Mouse (Mus musculus): ENCODE measurements around the gene Mtss1l. TPM values are rescaled to one million over a fixed set of nuclear protein-coding genes. Genes with fewer than 3 reads are reported as not detected.

Mtss1l gene
- total RNA-seq, 1 experiment from 2014 or later, result 1.5 TPM

DNA sequence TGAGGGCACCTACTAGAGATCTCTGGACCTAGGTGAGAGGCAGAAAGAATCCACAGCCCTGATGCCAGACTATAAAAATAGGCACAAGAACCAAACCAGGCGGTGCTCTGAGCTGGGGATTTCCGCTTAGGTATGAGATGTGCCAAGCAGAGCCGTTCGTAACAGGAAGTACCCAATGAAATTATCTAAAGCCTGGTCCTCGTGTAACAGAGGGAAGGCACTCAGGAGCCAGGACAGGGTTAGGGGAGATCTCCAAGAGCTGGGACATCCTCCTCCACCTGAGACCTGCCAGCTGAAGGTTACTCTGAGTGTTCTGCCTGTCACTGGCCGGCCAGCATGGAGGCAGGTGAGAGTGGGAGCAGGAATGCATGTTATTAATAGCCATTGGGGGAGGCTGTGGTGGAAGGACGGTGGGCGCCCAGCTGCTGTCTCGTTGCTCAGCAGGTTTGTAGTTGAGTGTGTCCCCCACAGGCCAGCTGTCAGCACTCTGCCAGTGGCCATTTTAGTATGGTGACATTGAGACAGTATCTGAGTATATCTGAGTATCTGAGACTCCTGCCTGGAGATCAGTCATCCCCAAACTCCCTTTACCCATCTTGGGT, 17.7 kb upstream of the Mtss1l start:
- ATAC-seq (replicated peaks in 1 of 2; ENCODE audit: insufficient read depth in 1 of 2, low FRiP score in 2 of 2, low TSS enrichment in 1 of 2, low read depth in 1 of 2, poor library complexity in 2 of 2, severe bottlenecking in 2 of 2), result no peak

GRCm38 (mm10) chr8:110704103-110704502, 17.2 kb upstream of the Mtss1l start:
- no peak for ATAC-seq (replicated peaks in 1 of 2; ENCODE audit: insufficient read depth in 1 of 2, low FRiP score in 2 of 2, low TSS enrichment in 1 of 2, low read depth in 1 of 2, poor library complexity in 2 of 2, severe bottlenecking in 2 of 2)

DNA sequence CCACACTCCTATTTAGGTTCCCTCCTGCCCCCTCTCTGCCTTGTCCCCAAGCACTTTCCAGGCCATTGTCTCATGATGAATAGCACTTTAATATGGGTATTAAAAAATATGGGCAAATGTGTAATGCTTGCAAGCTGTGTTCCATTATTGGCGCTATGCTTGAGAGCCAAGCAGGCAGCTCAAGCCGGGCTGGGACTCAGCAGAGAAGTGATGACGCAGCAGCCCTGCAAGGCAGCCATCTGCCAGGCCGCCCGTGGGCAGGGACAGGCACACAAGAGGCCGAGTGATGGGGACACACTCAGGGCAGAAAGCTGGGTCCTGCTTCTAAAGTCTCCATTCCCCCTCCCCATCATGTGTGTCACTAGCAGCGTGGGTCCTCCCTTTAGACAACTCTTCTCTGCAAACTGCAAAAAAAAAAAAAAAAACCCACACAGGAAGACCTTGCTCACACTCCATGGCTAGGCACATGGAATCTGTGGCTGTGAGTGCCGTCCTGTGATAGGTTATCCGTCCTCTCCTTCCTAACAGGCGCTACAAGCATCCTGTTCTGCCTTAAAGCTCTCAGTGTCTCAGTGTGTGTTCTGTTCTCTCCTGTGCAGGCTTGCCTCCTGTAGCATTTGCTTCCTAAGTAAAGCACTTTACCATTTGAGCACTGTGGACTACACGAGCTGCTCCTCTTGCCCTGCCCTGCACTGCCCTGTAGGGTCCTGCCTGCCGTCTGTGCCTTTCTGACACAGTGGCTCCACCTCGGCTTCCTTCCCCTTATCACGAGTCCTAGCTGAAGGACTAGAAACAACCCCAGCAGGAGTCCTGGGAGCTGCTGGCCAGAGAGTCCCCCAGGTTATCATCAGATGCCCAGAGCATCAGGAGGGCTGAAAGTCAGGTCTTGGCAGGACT, 15.6 kb upstream of the Mtss1l start:
- ATAC-seq (replicated peaks in 1 of 2; ENCODE audit: insufficient read depth in 1 of 2, low FRiP score in 2 of 2, low TSS enrichment in 1 of 2, low read depth in 1 of 2, poor library complexity in 2 of 2, severe bottlenecking in 2 of 2), result 0 out of 4 replicates have a peak, but pooled peaks of 1 of the 2 experiments have one; percentile 9

DNA sequence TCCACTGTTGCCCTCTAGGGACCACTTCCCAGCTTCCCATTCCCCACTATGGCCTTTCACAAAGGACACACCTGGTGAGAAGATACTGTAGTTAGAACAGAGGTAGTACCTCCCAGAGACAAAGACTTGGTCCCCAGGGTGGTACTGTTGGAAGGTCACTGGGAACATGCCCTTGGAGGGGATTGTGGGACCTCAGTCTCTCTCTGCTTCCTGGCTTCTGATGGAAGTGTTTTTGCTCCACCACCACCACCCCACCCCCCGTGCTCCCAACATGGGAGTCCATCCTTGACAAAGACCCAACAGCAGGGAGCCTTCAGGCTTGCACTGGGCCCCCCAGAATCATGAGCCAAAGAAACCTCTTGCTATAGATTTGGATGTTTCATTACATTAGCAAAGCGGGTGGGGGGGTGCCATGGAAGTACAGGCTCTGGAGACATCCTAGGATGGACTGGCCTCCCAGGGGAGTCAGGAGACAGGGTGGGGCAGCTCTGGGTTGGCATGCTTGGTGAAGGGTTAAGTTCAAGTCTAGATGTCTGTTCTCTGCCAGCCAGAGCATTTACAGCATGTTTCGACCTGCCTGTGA, 14.9 kb upstream of the Mtss1l start:
- ATAC-seq (replicated peaks in 1 of 2; ENCODE audit: insufficient read depth in 1 of 2, low FRiP score in 2 of 2, low TSS enrichment in 1 of 2, low read depth in 1 of 2, poor library complexity in 2 of 2, severe bottlenecking in 2 of 2), result no peak

DNA sequence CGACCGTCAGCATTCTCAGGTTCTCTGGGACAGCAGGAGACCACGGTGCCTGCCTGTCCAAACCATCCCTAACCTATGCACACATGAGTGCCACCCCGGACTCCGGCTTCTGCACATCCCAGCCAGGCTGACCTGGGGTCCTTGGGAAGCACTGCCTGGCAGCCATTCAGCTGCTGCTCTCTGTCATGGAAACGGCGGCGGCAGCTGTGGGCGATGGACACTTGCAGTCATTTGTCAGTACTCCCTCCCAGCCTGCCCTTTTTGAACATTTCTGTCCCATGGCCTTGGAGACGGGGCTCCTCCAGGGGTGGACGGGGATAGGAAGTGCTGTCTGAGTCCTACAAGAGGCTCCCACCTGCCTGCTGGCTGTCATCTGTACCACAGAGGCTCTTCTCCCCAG, 12.8 kb upstream of the Mtss1l start:
- ATAC-seq (replicated peaks in 1 of 2; ENCODE audit: insufficient read depth in 1 of 2, low FRiP score in 2 of 2, low TSS enrichment in 1 of 2, low read depth in 1 of 2, poor library complexity in 2 of 2, severe bottlenecking in 2 of 2), result no peak

- ATAC-seq (replicated peaks in 1 of 2; ENCODE audit: insufficient read depth in 1 of 2, low FRiP score in 2 of 2, low TSS enrichment in 1 of 2, low read depth in 1 of 2, poor library complexity in 2 of 2, severe bottlenecking in 2 of 2), result no peak
These were observed 10.7 kb upstream of the Mtss1l start for GRCm38 (mm10) chr8:110710593-110710992.

GRCm38 (mm10) chr8:110711271-110711934, 9.9 kb upstream of the Mtss1l start:
- no peak for ATAC-seq (replicated peaks in 1 of 2; ENCODE audit: insufficient read depth in 1 of 2, low FRiP score in 2 of 2, low TSS enrichment in 1 of 2, low read depth in 1 of 2, poor library complexity in 2 of 2, severe bottlenecking in 2 of 2)

- ATAC-seq (replicated peaks in 1 of 2; ENCODE audit: insufficient read depth in 1 of 2, low FRiP score in 2 of 2, low TSS enrichment in 1 of 2, low read depth in 1 of 2, poor library complexity in 2 of 2, severe bottlenecking in 2 of 2), result no peak
These were observed 8.2 kb upstream of the Mtss1l start for GRCm38 (mm10) chr8:110713073-110713472.

DNA sequence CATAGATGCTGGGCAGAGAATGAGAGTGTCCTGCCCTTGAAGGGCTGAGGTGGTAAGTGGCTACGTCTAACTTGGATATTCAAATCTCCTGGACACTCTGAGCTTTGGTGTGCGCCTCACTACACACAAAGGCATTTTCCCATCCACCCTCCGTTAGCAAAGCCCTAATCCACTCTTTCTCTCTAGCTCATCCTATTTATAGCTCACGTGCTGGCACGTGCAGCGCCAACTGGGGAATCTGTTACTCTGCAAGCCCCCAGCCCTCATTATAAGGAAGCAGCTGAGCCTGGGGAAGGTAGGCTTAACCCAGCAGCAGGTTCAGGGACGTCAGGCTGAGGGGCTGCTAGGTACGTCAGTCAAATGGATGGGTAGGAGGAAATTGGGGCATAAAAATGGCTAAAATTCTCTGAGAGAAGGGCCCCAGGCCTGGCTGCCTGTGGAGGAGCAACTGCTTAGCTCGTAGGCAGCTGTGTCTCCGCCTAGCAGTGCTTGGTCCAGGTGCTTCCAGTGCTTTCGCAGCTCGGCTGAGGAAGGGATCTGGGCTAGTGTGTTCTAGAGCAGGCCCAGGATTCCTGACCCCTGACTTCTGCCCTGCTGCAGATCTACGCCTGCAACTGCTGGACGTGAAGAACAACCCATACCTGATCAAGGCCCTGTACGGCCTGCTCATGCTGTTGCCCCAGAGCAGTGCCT, 6.3 kb upstream of the Mtss1l start:
- no peak for ATAC-seq (replicated peaks in 1 of 2; ENCODE audit: insufficient read depth in 1 of 2, low FRiP score in 2 of 2, low TSS enrichment in 1 of 2, low read depth in 1 of 2, poor library complexity in 2 of 2, severe bottlenecking in 2 of 2)

GRCm38 (mm10) chr8:110716075-110716474, 5.2 kb upstream of the Mtss1l start:
- ATAC-seq (replicated peaks in 1 of 2; ENCODE audit: insufficient read depth in 1 of 2, low FRiP score in 2 of 2, low TSS enrichment in 1 of 2, low read depth in 1 of 2, poor library complexity in 2 of 2, severe bottlenecking in 2 of 2), result no peak

DNA sequence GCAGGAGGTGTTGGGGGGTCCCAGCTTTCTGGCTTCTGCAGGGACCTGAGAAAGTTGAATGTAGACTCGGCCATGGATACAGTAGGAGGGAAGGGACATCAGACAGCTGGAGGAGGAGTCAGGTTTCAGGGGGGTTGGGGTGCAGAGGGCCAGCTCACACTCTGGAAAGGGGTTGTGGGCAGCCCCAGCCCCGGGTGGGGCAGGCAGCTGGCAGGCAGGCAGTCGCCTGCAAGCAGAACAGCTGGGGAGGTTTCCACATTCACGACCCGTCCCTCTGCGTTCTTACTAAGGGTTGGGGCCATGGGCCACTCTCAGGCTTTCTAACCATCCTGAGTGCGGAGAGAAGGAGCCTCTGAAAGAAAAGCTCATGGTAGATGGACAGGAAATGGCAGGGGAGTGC, 4.1 kb upstream of the Mtss1l start:
- ATAC-seq (replicated peaks in 1 of 2; ENCODE audit: insufficient read depth in 1 of 2, low FRiP score in 2 of 2, low TSS enrichment in 1 of 2, low read depth in 1 of 2, poor library complexity in 2 of 2, severe bottlenecking in 2 of 2), result no peak

DNA sequence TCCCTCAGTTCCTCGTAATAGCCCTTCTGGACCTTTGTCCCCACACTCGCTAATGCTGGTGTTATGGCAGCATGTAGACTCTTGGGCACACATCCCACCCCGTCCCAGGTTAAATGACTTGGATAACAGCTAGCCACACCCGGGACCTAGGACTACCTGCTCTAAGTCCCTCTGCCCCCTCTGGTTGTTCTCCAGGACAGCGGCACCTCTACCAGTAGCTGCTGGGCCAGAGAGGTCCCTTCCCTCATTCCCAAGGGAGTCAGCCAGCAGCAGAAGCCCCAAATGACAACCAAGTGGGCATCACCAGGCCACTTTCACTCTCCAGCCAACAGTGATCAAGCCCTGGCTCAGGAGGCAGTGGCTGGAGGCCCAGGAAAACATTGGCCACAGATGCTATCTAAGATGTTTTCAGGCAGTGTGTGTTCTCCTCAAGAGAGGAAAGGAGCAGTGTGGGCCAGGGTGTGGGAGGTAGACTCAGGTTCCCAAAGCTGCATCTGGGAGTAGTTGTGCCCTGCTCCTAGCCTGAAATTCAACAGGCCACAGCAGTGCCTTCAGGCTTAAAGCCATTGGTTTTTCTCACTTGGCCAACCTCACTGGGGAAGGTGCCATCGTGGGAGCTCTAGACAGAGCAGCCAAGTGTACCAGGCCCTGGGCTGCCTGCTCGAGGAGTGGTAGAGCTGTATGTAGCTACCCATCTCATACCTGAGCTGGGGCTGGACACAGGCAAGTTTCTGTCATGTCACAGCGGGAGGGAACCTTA, 2.9 kb upstream of the Mtss1l start:
- ATAC-seq (replicated peaks in 1 of 2; ENCODE audit: insufficient read depth in 1 of 2, low FRiP score in 2 of 2, low TSS enrichment in 1 of 2, low read depth in 1 of 2, poor library complexity in 2 of 2, severe bottlenecking in 2 of 2), result no peak

DNA sequence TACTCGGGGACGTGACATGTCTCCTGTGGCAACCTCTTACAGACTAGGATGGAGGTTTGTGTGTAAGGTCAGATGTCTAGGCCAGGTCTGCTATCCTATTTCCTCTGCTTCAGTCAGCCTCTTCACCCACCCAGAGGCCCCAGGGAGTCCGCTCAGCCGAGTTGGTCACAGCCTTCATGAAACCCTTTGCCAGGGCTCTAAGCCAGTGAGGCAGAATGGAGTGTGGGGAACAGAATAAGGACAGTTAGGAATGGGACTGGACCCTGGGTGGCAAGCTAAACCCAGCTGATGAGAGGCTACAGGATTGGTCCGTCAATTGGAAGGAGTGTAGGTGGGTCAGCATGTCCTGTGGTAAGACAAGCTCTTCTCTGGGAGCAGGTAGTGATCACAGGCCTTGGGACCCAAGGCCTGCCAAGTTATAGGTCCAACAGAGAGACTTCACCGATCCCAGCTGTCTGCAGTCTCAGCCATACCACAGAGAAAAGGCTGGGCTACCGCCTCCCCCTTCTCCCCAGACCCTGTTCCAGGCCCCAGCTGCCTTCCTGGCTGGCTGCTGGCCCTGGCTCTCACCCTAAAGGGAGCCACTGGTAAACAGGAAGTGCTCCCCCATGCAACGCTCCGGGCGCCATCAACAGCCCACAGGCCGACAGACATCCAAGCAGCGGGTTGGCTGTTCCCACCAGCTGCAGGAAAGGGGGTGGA, 2.2 kb upstream of the Mtss1l start:
- peak; percentile 47 to 50; a peak in 3 of 4 replicates for ATAC-seq (replicated peaks in 1 of 2; ENCODE audit: insufficient read depth in 1 of 2, low FRiP score in 2 of 2, low TSS enrichment in 1 of 2, low read depth in 1 of 2, poor library complexity in 2 of 2, severe bottlenecking in 2 of 2)

- ATAC-seq (replicated peaks in 1 of 2; ENCODE audit: insufficient read depth in 1 of 2, low FRiP score in 2 of 2, low TSS enrichment in 1 of 2, low read depth in 1 of 2, poor library complexity in 2 of 2, severe bottlenecking in 2 of 2), result no peak
These were observed 1.2 kb upstream of the Mtss1l start for GRCm38 (mm10) chr8:110719898-110720653.

DNA sequence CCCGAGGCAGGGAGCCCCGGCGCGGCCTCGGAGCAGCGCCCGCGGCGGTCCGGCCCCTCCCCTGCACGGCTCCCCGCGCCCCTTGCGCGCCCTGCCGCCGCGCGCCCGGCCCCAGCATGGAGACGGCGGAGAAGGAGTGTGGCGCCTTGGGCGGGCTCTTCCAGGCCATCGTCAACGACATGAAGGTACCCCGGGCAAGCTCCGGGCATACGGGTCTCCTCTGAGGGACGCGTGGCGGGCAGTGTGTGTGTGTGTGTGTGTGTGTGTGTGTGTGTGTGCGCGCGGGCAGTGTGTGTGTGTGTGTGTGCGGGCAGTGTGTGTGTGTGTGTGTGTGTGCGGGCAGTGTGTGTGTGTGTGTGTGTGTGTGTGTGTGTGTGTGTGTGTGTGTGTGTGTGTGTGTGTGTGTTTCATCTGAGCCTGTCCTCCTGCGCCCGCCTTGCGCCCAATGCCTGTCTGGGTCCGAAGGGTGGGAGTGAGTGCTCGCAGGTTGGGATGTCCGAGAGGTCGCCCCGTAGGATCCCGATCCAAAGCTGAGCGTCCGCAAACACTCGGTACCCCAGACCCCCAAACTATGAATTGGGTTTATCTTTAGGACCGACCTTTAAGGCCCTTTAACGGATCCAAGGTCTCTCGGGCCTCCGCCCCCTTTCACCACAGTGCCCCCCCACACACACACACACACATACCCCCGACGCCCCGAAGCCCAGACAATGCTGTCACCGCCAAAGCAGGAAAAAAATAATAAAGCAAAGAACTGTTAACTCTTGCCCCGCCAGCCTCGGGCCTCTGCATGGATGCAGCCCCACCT, 534 bp downstream of the Mtss1l start:
- 0 out of 4 replicates have a peak, but pooled peaks of 1 of the 2 experiments have one; percentile 13 for ATAC-seq (replicated peaks in 1 of 2; ENCODE audit: insufficient read depth in 1 of 2, low FRiP score in 2 of 2, low TSS enrichment in 1 of 2, low read depth in 1 of 2, poor library complexity in 2 of 2, severe bottlenecking in 2 of 2)

All from hematopoietic stem cell, adult 5-6 weeks (primary cell).